Mouse (Mus musculus) kidney, adult 2 months (tissue): ENCODE data around the gene Prickle2.

Source experiments
- CTCF ChIP-seq: fragments of 200-500 bp; conservative IDR thresholded peaks from 2 replicates; pipeline ENCODE4 v1.5.1; 2011; ENCODE audit warnings: low read depth, mild to moderate bottlenecking, control low read depth, low read length, moderate library complexity, mixed read lengths; ENCODE audit not compliant: insufficient read depth, insufficient read length
- POLR2A ChIP-seq: fragments of 200-500 bp; IDR thresholded peaks from one replicate; pipeline ENCODE4 v1.6.1; 2011; ENCODE audit warnings: low read depth, low read length, control low read depth

DNA sequence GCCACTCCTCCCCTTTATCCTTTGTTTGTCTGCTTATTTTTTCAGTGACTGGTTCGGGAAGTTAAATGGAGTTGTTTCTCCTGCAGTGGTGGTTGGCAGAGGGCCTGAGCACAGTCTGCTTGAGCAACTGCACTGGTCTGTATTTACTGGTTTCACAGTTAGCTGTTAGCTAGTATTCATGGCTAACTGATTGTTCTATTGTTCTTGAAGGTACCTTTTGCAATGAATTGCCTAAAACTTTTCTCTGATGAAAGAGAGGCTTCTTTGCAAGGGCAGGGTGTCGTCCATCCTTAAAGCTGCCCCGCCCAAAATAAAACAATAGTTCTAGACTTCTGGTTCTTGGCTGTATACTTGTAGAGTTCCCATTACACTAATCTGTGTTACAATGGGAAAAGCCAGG is 210.5 kb downstream of the Prickle2 start:
- TF ChIP-seq CTCF: no peak
- TF ChIP-seq POLR2A: no peak
